Mouse (Mus musculus) kidney, embryonic 15.5 days (tissue): Measurements from ENCODE around the gene Apeh. TPM values are rescaled to one million over a fixed set of nuclear protein-coding genes. Genes with fewer than 3 reads are reported as not detected.

Experiments
- ATAC-seq: fragments of 200-750 bp; cut with Nextera tagmentation; replicated peaks from 2 replicates; pipeline ENCODE4 v1.8.0; 2017; ENCODE audit warnings: moderate TSS enrichment; ENCODE audit not compliant: low FRiP score
- H3K27ac ChIP-seq: fragments of 300-500 bp; sonication (generic); 2 replicates; pipeline ENCODE4 v1.5.1; 2015; ENCODE audit warnings: mild to moderate bottlenecking, inconsistent platforms
- H3K27me3 ChIP-seq: fragments of 300-500 bp; sonication (generic); 2 replicates; pipeline ENCODE4 v1.6.1; 2015; ENCODE audit warnings: inconsistent platforms
- H3K36me3 ChIP-seq: fragments of 300-500 bp; sonication (generic); 2 replicates; pipeline ENCODE4 v1.6.1; 2015; ENCODE audit warnings: inconsistent platforms
- H3K4me1 ChIP-seq: fragments of 300-500 bp; sonication (generic); 2 replicates; pipeline ENCODE4 v1.6.1; 2015; ENCODE audit warnings: inconsistent platforms
- H3K4me2 ChIP-seq: fragments of 300-500 bp; sonication (generic); 2 replicates; pipeline ENCODE4 v1.6.1; 2015; ENCODE audit warnings: moderate library complexity, mild to moderate bottlenecking, inconsistent platforms
- H3K4me3 ChIP-seq: fragments of 300-500 bp; sonication (generic); replicated peaks from 2 replicates; pipeline ENCODE4 v1.5.1; 2015; ENCODE audit warnings: mild to moderate bottlenecking, inconsistent platforms
- H3K9ac ChIP-seq: fragments of 300-500 bp; sonication (generic); 2 replicates; pipeline ENCODE4 v1.6.1; 2015; ENCODE audit warnings: mild to moderate bottlenecking, inconsistent platforms
- H3K9me3 ChIP-seq: fragments of 300-500 bp; sonication (generic); replicated peaks from 2 replicates; pipeline ENCODE4 v1.6.1; 2016; ENCODE audit warnings: inconsistent platforms
- WGBS: fragments of 180-500 bp; shearing (Covaris S2); methylation state at CpG from one replicate; pipeline ENCODE4 v1.1.7; 2015; ENCODE audit warnings: mixed read lengths; 5-methylcytosine and 5-hydroxymethylcytosine counted together
- polyA plus RNA-seq: library from polyadenylated mRNA; unstranded; fragments of >200 nt; fragmentation: Nextera tagmentation; extraction: Ambion mirVana; gene quantifications from 2 replicates; pipeline ENCODE4 v1.2.1, GENCODE M21; 2015

The Apeh gene
- polyA plus RNA-seq, 1 experiment from 2014 or later, result 76.6 TPM

- Histone ChIP-seq H3K4me2 (no peak overlapping the region), H3K36me3 (peaks cover 46% of the 10 kb centered on the region), H3K9me3 (no peaks in the 10 kb centered on the region), H3K4me3 (no peak overlapping the region), H3K27me3 (no peaks in the 10 kb centered on the region), H3K27ac (no peak overlapping the region), H3K4me1 (no peaks in the 10 kb centered on the region), H3K9ac (no peak overlapping the region)
- no peak for ATAC-seq
- WGBS, result 89% methylated on average over 9 of the region's 9 CpGs
Observed at GRCm38 (mm10) chr9:108069007-108069406, 25.4 kb downstream of the Apeh start.

- H3K36me3 ChIP-seq, result peaks cover 57% of the 10 kb centered on the region
- H3K9me3 ChIP-seq, result no peaks in the 10 kb centered on the region
- no peaks in the 10 kb centered on the region for H3K27me3 ChIP-seq
- no peak overlapping the region for H3K9ac ChIP-seq
- no peak; the same call in 1 of the 2 replicates for ATAC-seq
- no peak overlapping the region for H3K4me2 ChIP-seq
- no peak overlapping the region for H3K27ac ChIP-seq
- no peaks in the 10 kb centered on the region for H3K4me1 ChIP-seq
- WGBS, result 20% methylated on average over 8 of the region's 8 CpGs
- H3K4me3 ChIP-seq, result no peak overlapping the region
Observed at GRCm38 (mm10) chr9:108067900-108068299, 26.5 kb downstream of the Apeh start.

- Histone ChIP-seq H3K36me3 (peaks cover 63% of the 10 kb centered on the region), H3K4me2 (no peak overlapping the region), H3K4me1 (no peaks in the 10 kb centered on the region), H3K27ac (no peak overlapping the region), H3K4me3 (no peak overlapping the region), H3K9ac (no peak overlapping the region), H3K27me3 (no peaks in the 10 kb centered on the region), H3K9me3 (no peaks in the 10 kb centered on the region)
- 82% methylated on average over 7 of the region's 7 CpGs for WGBS
- ATAC-seq, result no peak
Observed at GRCm38 (mm10) chr9:108067199-108067598, 27.2 kb downstream of the Apeh start.

DNA sequence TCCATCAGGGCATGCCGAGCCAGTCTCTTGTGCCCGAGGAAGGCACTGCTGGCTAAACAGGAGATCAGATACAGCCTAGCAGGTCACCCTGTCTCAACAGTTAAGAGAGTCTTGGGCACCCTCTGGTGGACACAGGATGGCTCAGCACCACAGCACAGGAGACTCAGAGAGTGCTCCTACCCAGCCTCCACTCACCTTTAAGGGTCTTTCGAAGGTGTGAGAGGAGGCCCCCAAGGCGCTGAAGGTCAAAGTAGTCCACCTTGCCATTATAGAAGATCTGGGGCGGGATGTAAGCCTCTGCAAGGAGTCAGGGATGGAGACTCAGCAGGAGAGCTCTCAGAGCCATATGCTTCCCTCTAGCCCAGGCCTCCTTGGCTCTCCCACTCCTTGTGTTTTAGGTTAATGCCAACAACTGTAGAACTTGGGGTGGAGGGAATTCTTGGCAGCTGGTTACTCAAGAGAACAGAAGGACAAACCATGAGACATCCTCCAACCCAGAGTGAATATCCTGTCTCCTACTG is 28.9 kb downstream of the Apeh start:
- Histone ChIP-seq H3K36me3 (peaks cover 63% of the 10 kb centered on the region), H3K27me3 (no peaks in the 10 kb centered on the region), H3K4me1 (no peaks in the 10 kb centered on the region), H3K4me2 (no peak overlapping the region), H3K27ac (no peak overlapping the region), H3K9me3 (no peaks in the 10 kb centered on the region), H3K4me3 (no peak overlapping the region), H3K9ac (no peak overlapping the region)
- 38% methylated on average over 5 of the region's 5 CpGs for WGBS
- ATAC-seq, result no peak; the same call in 1 of the 2 replicates

DNA sequence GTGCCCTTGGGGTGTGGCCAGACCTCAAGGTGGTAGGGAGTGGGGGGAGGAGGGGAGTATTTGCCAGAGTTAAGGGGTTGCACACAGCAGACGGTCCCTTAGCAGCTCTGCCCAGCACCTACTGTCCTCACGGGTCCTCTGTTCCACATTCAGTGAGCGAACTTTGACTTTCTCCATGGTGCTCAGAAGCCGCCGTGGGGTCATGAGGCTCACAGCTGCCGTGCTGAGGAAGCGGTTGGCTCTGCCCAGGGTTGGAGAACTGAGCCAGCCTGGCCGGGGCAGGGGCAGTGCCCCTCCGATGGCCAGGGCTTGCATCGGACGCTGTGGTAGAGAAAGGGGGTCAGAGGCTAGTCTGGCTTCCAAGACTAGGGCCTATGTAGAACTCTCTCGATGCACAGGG is 31.0 kb downstream of the Apeh start:
- Histone ChIP-seq H3K4me2 (no peak overlapping the region), H3K9me3 (no peaks in the 10 kb centered on the region), H3K27me3 (no peaks in the 10 kb centered on the region), H3K4me3 (no peak overlapping the region), H3K4me1 (no peaks in the 10 kb centered on the region), H3K36me3 (peaks cover 75% of the 10 kb centered on the region), H3K9ac (no peak overlapping the region), H3K27ac (no peak overlapping the region)
- WGBS, result 82% methylated on average over 12 of the region's 12 CpGs
- ATAC-seq, result no peak

DNA sequence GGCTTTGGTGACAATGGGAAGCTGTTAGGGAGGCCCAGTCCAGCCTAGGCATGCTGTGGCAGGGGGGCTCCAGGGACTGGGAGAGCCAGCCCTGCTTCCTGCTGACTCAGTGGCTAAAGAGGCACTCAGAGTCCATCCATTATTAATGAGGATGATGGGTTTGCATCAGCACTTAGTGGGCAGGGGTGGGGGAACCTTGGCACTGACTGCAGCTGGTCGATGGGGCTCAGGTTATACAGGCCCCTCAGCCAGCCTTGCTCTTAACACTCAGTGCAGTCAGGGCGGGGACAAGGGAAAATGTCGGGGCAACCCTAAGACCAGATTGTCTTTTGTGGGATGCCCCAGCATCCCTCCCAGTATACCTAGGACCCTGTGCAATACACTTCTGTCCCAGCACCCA is 32.3 kb downstream of the Apeh start:
- WGBS, result 89% methylated on average over 3 of the region's 3 CpGs
- no peak overlapping the region for H3K4me3 ChIP-seq
- no peaks in the 10 kb centered on the region for H3K4me1 ChIP-seq
- H3K36me3 ChIP-seq, result peaks cover 88% of the 10 kb centered on the region
- H3K9ac ChIP-seq, result no peak overlapping the region
- no peaks in the 10 kb centered on the region for H3K27me3 ChIP-seq
- no peak for ATAC-seq
- no peak overlapping the region for H3K27ac ChIP-seq
- no peaks in the 10 kb centered on the region for H3K9me3 ChIP-seq
- no peak overlapping the region for H3K4me2 ChIP-seq

GRCm38 (mm10) chr9:108058291-108058690 is 36.1 kb downstream of the Apeh start:
- WGBS, result 95% methylated on average over 9 of the region's 9 CpGs

DNA sequence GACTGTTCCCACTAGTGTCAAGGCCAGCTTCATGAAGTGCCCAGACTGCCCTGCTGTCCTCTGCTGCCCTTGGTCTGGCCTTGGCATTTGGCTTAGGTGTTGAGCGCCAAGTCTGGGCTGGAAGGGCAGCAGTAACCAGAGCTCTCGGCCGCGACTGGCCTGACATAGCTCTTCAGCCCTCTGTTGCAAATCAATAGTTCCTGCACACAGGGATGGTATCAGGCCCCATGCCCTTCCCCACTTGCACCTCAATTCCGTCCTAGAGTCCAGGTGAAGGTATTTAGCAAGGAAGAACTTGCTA is 37.2 kb downstream of the Apeh start:
- Histone ChIP-seq H3K4me2 (no peak overlapping the region), H3K27ac (no peak overlapping the region), H3K9me3 (no peaks in the 10 kb centered on the region), H3K4me3 (no peak overlapping the region), H3K4me1 (peaks cover 12% of the 10 kb centered on the region), H3K27me3 (no peaks in the 10 kb centered on the region), H3K36me3 (peaks cover 82% of the 10 kb centered on the region), H3K9ac (no peak overlapping the region)
- 94% methylated on average over 5 of the region's 5 CpGs for WGBS
- ATAC-seq, result no peak

More at GRCm38 (mm10) chr9:108058291-108058690, 36.1 kb downstream of the Apeh start:
- H3K4me3 ChIP-seq, result no peak overlapping the region
- no peak overlapping the region for H3K4me2 ChIP-seq
- H3K36me3 ChIP-seq, result peaks cover 91% of the 10 kb centered on the region
- no peak overlapping the region for H3K27ac ChIP-seq
- no peak for ATAC-seq
- no peak overlapping the region for H3K9ac ChIP-seq
- H3K9me3 ChIP-seq, result no peaks in the 10 kb centered on the region
- peaks cover 4% of the 10 kb centered on the region for H3K4me1 ChIP-seq
- H3K27me3 ChIP-seq, result no peaks in the 10 kb centered on the region

- Histone ChIP-seq H3K9ac (no peak overlapping the region), H3K36me3 (peaks cover 82% of the 10 kb centered on the region), H3K27me3 (no peaks in the 10 kb centered on the region), H3K4me1 (peaks cover 12% of the 10 kb centered on the region), H3K4me3 (no peak overlapping the region), H3K4me2 (no peak overlapping the region), H3K9me3 (no peaks in the 10 kb centered on the region), H3K27ac (no peak overlapping the region)
- 82% methylated on average over 28 of the region's 28 CpGs for WGBS
- no peak for ATAC-seq
Observed at GRCm38 (mm10) chr9:108056361-108057261, 37.8 kb downstream of the Apeh start.

DNA sequence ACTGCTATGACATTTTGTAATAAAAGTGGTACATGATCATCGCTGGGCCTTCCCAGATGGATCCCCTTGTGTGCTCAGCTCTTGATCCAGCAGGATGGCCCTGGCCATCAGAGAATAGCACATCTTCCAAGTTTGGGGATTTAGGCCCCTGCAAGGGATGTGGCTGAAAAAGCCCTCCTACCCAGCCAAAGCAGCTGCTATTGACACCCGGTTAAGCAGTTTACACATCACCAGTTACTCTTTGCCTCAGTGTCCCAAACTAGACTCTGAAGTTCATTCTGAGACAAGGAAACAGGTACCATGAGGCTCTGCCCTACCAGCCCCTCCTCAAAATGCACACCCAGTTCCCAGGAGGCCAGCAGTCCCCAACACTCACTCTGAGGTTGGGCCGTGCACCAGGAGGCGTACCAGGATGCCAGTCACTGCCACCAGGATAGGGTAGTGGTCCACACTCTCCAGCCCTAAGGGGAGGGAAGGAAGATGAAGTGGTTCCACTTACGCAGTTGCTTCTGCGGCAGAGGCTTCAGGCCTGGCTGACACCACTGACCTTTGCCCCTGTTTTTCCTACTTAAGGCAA is 38.7 kb downstream of the Apeh start:
- no peak overlapping the region for H3K9ac ChIP-seq
- peaks cover 12% of the 10 kb centered on the region for H3K4me1 ChIP-seq
- H3K27ac ChIP-seq, result no peak overlapping the region
- no peak overlapping the region for H3K4me2 ChIP-seq
- ATAC-seq, result no peak
- no peak overlapping the region for H3K4me3 ChIP-seq
- WGBS, result 90% methylated on average over 6 of the region's 6 CpGs
- no peaks in the 10 kb centered on the region for H3K27me3 ChIP-seq
- H3K36me3 ChIP-seq, result peaks cover 85% of the 10 kb centered on the region
- H3K9me3 ChIP-seq, result no peaks in the 10 kb centered on the region

GRCm38 (mm10) chr9:108055061-108055460 is 39.3 kb downstream of the Apeh start:
- peaks cover 18% of the 10 kb centered on the region for H3K4me1 ChIP-seq
- WGBS, result 68% methylated on average over 1 of the region's 1 CpGs
- H3K4me3 ChIP-seq, result no peak overlapping the region
- H3K9ac ChIP-seq, result no peak overlapping the region
- H3K4me2 ChIP-seq, result no peak overlapping the region
- no peaks in the 10 kb centered on the region for H3K27me3 ChIP-seq
- peaks cover 87% of the 10 kb centered on the region for H3K36me3 ChIP-seq
- ATAC-seq, result no peak
- H3K27ac ChIP-seq, result no peak overlapping the region
- no peaks in the 10 kb centered on the region for H3K9me3 ChIP-seq

GRCm38 (mm10) chr9:108054331-108055040 is 39.9 kb downstream of the Apeh start:
- no peak for ATAC-seq
- Histone ChIP-seq H3K4me1 (peaks cover 24% of the 10 kb centered on the region), H3K9ac (no peak overlapping the region), H3K9me3 (no peaks in the 10 kb centered on the region), H3K36me3 (peaks cover 81% of the 10 kb centered on the region), H3K27ac (no peak overlapping the region), H3K4me2 (no peak overlapping the region), H3K27me3 (no peaks in the 10 kb centered on the region), H3K4me3 (no peak overlapping the region)
- 93% methylated on average over 22 of the region's 22 CpGs for WGBS
